Mouse (Mus musculus) gastrocnemius, postnatal 10 days (tissue): ENCODE data around the gene Dynlt1f. TPM values are rescaled to one million over a fixed set of nuclear protein-coding genes. Genes with fewer than 3 reads are reported as not detected.
"Not testable (repeated sequence)": the region's sequence is repeated elsewhere in the genome, so short reads cannot be mapped to it uniquely, and the experiment has no call there.

ENCODE experiments used
- DNase-seq: peaks from one replicate; pipeline ENCODE4 v3.0.0; 2021; ENCODE audit warnings: mixed read lengths
- total RNA-seq, 2 experiments: library from RNA; stranded (reverse); gene quantifications; 2 replicates each; pipeline ENCODE4 v1.2.3; 2021

The Dynlt1f gene
- total RNA-seq, 2 experiments from 2014 or later = 82.0 to 85.2 TPM

DNA sequence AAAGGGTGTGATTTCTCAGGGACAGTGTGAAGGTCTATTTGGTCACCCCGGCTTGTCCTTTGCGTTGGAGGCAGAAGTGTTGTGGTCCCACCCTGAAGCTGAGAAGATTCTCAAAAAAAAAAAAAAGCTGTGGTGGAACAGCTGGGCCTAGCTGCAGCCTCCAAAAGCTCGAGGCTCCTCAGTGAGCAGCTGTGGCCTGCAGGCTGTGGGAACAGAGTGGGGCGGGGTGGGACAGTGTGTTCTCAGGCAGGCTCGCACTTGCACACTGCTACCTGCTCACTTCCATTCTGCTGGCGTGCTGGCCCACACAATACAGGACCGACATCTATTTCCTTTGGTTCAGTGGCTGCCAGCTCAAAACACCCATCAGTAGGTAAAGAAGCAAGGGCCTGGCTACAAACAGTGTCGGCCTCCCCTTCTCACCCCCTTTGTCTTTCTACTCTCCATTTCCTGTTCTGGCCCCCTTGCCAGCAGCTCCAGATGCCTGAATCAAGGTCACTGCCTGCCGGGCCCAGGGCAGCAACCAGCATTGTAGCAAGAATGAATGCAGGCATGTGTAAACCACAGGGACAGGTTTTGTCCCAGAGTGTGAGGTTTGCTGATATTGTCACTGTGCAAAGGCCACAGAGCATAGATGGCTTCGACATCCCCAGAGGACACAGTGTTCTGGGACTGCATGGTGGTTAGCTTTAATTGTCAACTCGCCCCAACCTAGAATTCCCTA, 5.6 kb upstream of the Dynlt1f start:
- DNase-seq = peak; percentile 35

DNA sequence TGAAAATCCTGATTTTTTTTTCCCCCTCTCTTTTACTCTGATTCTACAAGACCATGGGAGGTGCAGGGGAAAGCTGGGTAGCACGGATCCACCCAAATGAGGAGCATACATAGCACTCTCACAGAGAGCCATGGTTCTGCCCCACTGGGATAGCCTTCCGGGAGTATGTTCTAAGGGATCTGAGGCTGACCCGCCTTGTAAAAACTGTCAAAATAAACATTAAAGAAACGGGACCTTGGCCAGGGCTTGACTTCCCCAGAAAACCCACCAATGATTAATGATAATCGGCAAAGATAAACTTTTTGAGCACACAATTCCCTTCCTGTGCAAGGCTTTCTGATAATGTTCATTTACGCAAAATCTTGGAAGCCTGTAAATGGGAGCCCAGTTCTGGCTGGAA, 4.9 kb upstream of the Dynlt1f start:
- not testable (repeated sequence) for DNase-seq

DNA sequence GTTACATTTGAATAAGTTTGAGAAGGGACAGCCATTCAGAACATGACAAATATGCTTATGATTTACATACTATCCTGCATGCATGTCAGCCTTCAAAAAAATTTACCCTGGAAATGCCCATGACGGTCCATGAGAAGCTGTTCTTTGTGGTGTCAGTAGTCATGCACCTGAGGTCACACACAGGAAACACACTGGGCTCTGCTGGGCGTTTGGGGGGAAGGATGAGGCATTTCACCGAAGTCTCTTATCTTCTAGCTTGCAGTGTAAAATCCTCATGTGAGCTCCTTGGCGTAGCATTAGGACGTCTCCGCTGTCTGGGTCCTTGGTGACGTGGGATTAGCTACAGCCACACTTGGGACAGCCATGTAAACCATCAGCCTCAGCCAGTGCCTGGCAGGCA, 3.1 kb upstream of the Dynlt1f start, which contains the start of gene Sytl3:
Sytl3 (plus strand) TSS at position 293 of the 400 bp plus-strand sequence.
- DNase-seq = not testable (repeated sequence)

DNA sequence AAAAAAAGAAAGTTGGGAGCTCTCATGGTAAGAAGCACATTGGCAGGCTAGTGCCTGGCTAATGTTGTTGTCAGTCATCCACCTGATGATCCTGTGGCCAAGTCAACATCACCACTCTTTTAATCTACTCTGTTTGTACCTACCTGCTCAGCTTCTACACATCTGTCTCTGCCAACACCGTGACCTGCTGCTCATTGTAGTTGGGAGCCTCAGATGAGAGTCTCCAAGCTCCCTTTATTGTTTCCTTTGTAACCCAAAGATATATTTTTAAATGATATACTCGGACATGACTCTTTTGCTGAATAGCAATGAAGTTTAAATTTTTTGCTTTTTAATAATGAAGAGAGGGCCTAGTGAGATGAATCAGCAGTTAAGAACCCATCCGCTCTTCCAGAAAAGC, 771 bp upstream of the Dynlt1f start:
- not testable (repeated sequence) for DNase-seq

DNA sequence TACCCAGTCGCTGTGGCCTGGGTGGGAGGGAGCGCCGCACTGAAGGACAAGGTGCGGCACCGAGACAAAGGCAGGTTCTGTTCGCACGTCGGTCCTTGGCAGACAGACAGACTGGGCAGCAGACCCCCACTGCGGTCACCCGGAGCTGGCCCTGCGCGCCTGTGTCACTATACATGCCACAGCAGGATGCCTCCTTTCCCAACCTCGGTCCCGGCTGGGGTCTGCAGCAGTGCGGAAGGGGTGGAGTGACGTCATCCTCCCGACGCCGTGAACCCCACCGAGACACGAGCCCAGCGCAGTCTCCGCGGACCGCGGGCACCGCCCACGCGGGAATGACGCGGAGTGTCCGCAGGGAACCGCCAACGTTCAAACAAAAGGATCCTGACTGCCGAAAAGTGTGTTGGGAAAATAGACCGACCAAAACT, 601 bp downstream of the Dynlt1f start:
- peak; percentile 57 for DNase-seq

DNA sequence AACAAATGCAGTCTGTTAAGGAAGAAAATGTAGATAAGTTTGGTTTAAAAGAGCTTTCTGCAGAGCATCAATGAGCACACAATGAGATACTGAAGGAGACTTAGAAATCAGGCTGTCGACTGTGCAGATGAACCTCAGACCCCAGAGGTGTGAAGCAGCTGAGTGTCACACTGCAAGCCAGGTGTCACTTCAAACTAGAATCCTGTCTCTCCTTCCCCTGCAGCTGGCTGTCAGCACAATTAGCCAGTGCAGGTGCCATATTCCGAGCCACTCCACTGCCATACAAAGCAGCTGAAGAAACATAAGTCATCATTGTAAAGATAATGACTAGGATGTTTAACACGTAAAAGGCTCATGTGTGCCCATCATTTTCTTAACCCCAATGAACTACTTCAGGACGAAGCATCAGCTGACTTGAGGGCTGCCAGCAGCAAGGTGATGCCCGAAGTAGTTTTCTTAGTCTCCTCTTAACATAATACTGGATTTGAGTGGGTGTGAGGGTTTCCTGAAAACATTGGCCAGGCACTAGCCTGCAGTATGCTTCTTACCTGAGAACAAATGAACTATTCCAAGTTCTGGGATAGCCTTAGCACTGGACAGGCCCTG, 2.3 kb downstream of the Dynlt1f start:
- not testable (repeated sequence) for DNase-seq

DNA sequence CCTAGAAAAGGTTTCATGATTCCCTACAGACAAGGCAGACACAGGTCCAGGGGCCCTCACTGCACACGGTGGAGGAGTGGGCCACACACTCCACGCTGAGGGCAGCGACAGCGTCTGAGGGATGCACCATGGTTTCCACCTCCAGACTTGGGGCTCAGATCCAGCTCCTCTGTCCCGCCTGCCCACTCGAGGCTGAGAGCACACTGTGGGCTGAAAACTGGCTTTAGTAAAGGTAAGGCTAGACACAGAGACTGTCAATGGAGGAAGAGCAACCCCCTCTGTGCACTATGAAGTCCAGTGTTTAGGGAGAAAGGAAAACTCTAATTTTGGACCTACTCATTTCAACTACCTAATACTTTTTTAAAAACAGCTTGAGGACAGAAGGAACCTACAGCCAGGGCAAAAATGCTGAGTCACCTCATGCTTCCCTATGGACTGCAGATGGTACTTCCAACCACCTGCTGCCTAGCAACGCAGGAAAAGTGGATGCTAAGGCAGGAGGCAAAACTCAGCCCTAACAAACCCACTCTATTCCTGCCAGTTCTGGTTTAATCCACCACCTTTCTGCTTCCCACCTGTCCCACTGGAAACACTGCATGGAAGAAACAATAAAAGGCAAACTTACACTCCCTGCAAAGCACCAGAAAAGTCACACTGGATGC, 4.7 kb downstream of the Dynlt1f start:
- not testable (repeated sequence) for DNase-seq

DNA sequence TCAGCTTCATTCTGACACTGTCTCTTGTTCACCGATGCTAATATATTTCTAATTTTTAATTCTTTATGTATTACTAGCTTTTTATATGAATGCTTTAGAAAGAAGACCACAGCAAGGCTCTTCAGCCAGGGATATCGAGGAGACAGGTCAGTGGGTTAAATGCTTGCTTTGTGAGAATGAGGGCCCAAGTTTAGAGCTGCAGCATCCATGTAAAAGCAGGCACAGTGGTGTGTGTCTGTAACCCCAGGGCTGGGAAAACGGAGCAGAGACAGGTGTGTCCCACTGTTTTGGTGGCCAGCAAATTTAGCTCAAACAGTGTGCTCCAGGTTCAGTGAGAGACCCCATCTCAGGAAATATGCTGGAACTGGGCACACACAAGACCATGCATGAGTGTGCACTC, 8.2 kb downstream of the Dynlt1f start:
- DNase-seq = not testable (repeated sequence)

DNA sequence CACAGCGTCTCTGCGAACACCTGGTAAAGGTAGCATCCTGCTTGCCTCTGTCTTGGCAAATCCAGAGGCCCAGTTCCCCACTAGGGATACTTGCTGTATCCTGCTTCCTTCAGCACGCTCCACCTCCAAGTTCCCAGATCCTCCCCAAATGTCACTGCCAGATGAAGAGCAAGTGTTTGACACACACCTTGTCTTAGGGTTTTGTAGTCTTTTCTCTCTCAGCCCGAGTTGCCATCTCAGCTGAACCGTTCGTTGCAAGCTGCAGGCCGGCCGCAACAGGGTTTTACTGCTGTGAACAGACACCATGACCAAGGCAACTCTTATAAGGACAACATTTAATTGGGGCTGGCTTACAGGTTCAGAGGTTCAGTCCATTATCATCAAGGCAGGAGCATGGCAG, 8.9 kb downstream of the Dynlt1f start:
- DNase-seq = not testable (repeated sequence)

DNA sequence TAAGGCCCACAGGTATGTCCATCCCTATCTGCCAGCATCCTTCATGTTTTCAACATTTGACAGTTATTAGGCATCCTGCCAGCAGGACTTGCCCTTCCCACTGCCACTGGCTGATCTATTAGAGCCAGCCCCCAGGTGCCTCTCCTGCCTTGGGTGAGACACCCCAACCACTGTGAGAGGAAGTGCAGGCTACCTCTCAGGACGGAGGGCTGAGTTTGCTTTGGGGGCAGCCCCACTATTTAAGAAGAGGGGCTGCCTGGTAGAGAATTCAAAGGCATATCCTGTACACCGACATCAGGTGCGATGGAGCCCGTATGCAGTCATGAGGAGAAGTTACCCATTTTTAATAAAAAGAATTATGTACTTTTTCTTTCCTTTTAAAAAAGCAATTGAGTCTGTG, 10.0 kb downstream of the Dynlt1f start:
- not testable (repeated sequence) for DNase-seq

DNA sequence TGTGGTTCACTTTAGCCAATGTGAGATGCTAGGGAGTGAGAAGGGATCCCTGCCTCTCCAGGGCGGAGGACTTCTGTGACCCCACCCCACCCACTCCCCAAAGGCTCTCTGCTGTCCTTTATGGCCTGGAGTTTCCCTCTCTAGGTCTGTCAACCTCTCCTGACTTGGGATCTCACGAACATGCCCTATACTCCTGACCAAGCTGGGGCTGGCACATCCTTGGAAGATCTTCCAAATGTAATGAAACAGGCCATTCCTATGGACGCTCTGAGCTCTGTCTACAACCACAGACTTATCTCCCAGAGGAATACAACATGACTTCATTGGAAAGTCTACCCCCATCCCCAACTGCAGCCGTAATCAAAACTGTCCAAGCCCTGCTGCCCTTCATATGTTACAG, 11.0 kb downstream of the Dynlt1f start:
- not testable (repeated sequence) for DNase-seq

DNA sequence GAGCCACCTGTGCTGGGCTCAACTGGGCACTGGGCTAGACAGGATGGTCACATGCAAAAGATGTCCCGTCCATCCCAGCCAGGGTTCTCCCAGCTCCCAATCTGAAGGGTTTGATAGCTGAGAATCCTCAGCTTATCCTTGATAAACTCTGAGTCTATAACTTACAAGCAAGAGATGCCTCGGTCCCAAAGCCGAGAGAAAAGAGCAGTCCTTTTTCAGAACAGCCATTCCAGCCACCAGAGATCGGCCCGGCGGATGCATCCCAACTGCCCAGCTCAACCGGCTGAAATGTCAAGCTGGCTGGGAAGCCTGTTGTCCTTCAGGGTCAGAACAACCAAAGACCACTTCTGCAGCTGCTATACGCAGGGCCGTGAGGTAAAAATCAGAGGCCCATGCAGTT, 11.5 kb downstream of the Dynlt1f start:
- DNase-seq = not testable (repeated sequence)

DNA sequence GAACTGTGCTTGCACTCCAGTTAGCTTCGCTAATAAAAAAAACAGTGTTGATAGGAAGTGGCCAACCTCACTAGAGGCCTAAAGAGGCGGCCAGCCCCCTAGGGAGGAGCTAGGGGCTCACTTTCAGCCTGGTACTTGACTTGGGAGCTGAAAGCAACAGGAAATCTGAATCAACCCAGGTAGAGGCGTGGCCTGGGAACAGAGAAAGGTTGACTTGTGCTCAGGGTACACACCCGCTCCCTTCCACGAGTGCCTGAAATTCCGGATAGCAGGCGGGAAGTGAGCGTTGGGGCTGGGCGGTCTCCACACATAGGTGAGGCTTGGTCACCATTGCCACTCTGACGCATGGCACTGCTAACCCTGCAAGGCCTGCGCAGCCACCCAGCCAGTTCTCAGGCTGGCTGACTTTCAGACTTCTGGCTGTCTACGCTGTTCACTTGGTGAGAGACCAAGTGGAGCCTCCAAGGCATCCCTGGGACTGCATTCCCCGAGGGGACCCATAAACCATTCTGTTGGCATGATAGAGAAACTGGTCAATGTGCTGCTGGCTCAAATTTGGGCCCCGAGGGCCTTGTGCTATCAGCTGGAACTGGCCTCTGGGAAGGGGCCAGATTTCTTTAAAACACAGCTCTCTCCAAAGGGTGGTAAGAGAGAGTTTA, 14.8 kb downstream of the Dynlt1f start:
- DNase-seq = not testable (repeated sequence)

DNA sequence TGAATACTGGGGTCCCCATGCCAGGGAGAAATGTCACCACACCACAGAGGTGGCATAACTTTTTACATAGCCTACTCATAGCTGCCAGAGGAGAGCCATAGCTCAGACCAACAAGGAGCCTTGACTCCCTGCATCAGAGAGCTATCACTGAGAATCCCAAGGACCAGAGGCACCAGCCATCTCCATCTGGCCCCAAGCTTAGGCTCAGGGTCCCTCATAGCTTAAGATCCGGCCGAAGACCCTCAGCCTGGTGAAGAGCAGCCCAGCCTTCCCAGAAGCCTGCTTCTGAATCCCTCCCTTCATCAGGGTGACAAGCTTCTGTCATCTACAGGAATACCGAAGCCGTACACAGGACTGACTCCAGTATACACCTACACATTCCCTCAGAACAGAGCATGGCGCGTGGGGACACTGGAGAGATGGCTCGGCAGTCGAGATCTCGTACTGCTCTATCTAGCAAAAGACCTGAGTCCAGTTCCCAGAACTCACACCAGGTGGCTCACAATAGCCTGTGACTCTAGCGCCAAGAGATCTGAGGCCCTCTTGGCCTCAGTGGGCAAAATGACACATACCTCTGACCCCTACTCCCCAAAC, 15.6 kb downstream of the Dynlt1f start:
- DNase-seq = not testable (repeated sequence)

DNA sequence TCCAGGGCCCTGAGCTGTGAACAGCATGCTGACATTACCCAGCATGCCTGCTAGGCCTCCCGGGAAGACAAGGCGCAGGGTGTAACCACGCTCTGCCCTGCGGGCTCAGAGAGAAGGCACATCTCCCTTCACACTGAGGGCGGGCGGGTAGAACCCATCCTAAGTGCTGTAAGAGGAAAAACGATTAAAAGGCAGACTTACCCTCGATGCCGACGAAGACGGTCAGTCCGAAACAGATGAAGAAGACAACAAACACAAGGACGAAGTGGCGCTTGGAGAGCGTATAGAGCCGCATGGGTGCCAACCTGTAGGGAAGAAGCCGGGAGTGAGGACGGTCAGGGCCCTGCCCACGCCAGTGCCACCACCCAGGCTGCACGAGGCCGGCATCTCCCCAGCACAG, 16.2 kb downstream of the Dynlt1f start:
- not testable (repeated sequence) for DNase-seq

DNA sequence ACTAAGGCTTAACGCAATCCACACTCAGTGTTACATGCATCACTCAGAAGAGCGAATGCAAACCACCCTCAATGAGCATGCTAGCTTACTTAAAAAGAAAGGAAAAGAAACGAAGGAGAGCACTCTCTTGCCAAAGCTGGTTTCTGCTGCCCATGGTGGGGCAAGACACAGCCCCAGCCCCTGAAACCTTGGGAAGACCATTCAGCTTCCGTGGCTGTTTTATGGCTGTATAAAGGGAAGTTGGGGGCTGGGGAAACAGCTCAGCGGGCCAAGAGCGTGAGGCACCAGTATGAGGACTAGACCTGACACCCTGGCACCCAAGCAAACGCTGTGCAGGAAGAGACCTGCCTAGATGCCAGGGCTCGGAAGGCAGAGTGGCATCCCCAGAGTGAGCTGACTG, 17.3 kb downstream of the Dynlt1f start:
- DNase-seq = not testable (repeated sequence)

DNA sequence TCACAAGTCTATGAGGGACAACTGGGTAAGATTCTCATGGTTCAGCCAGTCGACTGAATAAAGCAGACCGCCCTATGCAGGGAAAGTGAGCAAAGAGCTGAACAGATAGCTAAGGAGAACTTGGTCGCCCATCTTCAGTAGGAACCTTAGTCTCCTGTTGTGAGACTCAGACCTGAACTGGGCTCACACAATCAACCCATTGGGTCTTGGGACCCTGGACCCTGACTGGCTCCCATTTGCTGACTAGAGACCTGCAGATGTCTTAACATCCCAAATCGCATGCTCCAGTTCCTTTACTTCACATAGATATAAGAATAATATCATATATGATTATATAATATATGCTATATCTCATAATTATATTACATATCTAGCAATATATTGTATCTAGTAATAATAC, 18.3 kb downstream of the Dynlt1f start:
- DNase-seq = not testable (repeated sequence)

DNA sequence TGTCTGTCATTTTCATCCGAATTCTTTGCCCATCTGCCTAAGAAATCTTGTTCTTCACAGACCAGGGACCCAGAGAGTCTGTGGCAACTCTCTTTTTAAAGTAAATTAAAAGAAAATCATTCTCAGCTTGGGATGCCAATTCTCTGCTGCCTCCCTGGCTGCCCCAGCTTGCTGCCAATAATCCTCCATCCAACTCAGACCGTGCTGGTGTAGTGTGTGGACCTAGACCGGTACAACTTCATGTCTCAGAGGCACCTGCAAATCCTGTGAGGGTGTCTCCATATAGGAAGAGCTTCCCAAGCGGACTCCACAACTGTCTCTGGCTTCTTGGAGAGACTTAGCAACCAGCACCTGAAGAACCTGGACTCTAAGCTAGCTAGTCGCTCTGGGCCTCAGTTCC, 18.8 kb downstream of the Dynlt1f start:
- no peak for DNase-seq

DNA sequence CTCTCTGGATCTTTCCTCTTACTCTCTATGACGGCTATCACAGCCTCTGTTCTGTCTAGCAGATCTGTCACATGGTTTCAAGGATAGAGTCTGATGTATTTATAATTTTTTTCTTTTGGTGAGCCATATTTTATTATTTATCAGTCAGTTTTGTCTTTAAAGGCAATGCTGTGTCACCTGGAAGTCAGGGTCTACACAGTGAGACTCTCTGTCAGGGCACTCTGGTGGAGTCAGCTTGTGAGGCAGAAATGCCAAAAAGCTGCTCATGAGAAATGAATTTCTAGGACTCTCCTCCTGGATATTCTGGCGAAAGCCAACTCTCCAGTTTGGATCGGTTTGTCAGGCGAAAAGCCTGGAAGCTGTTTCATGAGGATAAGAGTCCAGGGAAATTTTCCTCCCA, 19.9 kb downstream of the Dynlt1f start:
- DNase-seq = not testable (repeated sequence)

DNA sequence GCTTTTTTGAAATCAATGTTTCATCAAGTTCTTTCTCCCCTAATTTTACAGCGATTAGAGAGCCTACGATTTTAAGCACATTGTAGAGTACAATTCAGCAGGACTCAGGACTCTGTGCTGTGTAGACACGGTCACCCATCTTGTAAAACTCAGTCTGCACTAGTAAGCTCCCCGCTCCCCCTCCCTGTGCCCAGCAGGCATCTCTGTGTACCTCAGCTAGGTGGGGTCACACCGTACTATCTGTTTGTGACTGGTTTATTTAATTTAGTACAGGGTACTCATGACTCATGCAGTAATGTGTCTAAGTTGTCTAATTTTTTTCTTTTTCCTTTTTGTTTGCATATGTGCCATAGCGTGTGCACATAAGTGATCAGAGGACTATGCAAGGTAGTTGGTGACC, 22.9 kb downstream of the Dynlt1f start:
- DNase-seq = not testable (repeated sequence)

DNA sequence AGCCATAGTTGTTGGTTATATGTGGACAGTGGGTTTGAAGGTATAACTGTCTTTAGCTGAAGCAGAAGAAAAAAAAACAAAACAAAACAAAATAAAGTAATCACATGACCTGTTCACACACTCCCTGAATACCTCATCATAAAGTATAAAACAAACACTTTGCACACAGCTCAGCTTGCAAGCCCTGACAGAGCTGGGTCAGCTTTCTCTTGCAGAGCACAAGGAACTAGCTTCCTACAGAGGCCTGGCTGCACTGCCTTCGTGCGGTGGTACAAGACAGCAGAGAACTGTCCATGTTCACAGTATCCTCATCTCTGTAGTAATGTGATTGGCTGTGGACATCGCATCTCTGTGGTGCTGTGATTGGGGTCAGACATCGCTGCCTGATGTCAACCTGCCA, 25.3 kb downstream of the Dynlt1f start:
- not testable (repeated sequence) for DNase-seq

DNA sequence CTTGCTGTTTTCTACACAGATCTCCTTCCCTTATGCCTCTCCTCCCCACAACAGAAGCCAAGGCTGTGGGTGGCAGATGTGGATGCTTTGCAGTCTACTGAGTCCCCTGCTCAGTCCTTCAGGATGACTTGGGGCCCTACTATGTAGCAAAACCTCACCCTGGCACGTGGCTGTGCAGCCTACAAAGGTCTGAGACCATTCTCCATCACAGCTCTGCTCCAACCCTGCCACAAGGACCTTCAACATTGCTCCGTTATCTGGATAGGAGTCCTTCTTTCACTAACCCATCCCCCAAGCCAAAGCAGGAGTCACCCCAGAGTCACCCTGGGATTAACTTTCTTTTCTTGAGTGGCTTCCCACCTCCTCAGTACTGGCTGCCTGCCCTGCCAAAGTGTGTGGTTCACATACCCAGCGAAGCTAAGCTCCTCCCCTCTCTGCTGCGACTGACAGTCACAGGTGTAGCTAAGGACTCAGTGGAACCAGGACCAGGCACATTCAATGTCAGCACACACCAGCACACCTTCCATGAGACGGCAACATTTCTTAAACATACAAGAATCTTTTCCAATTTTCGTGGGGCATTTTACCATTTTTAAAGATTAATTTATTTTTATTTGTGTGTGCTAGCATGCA, 30.7 kb downstream of the Dynlt1f start:
- DNase-seq = not testable (repeated sequence)
